Mouse (Mus musculus): Measurements from ENCODE around the gene Nckipsd.

Nckipsd gene

DNA sequence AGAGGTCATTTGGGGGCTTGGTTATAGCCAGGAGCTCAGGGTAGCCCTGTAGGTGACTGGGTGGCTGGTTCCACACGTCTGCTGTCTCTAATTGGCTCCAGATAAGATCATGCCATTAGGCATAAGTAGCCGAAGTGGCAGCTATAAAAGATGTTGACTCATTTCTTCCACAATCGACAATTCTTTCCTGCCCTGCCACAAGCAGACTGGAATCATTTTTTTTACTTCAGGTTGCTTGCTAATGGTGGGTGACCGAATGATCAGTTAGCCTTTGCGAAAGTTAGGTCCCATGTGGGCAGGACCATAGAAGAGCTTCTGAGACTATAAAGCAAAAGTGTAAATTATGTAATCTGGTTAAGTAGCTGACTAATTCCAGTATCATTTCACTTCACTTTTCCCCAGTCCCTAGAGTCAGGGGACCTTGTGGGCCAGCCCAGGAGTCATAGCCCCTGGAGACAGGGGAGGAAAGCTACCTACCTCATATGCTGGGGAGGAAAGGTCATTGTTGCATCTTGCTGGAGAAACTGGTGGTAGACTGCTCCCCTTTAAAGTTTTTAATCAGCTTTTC lies 9.6 kb upstream of the Nckipsd start:
- no peak for DNase-seq (ENCODE audit: low read depth, low spot score)

DNA sequence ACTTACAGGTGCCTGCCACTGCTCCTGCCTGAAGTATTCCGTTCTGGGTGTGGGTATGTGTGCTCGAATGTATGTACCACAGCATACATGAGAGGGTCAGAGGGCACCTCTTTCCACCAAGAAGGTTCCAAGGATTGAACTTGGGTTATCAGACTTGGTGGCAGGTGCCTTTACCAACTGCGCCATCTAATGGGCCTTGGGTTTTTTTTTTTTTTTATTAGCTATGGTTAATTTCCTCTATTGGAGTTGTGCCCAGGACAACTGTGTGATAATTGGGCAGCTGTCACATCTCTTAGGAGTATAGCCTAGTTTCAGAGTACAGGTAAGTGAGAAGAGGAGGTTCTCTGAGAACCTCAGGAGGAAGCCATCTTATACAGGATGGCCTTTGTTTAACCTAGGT lies 8.6 kb upstream of the Nckipsd start:
- DNase-seq (ENCODE audit: low read depth, low spot score) = no peak

DNA sequence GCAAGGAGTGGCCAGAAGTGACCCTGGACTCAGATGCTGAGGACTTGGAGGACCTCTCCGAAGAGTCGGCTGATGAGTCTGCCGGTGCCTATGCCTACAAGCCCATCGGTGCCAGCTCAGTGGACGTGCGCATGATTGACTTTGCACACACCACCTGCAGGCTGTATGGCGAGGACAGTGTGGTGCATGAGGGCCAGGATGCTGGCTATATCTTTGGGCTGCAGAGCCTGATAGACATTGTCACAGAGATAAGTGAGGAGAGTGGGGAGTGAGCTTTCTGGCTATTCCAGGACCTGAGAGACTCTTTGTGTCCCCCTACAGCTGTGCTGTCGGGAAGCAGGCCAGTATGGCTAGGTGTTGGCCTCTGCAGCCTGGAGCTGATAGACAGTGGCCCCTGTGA lies 2.4 kb upstream of the Nckipsd start:
- no peak for DNase-seq (ENCODE audit: low read depth, low spot score)

DNA sequence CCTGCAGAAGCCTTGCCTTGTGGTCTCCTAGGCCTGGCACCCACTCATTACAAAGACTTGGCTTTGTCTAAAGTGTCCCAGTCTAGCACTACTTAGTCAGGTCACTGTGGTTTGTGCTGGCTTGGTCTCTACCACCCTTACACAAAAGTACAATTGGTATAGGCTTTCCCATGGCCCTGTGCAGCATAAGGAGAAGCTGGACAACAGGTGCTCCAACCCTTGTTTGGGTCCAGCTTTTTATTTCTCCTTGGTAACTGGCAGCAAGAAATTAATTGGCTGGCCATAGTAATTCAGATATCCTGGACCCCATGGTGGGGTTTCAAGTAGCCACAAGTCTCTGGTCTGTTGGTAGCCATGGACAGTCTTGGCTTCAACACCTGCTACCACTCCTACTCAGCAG lies 1.8 kb upstream of the Nckipsd start:
- no peak for DNase-seq (ENCODE audit: low read depth, low spot score)

DNA sequence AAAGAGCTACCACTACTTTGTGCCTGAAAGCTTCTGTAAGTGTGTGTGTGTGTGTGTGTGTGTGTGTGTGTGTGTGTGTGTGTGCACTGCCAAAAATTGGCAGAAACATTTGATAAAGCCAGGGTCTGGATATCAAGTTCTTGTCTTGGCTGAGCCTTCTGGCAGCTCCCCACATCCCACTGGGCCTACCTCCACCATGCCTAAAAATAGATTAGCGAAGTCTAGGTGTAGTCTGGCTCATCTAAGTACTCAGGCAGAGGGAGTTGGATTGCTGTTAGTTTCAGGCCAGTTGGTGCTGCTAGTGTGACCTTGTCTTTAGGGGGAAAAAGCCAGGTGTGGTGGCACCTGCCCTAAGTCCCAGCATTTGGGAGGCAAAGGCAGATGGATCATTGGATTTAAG lies 1.3 kb upstream of the Nckipsd start:
- DNase-seq (ENCODE audit: low read depth, low spot score) = no peak

DNA sequence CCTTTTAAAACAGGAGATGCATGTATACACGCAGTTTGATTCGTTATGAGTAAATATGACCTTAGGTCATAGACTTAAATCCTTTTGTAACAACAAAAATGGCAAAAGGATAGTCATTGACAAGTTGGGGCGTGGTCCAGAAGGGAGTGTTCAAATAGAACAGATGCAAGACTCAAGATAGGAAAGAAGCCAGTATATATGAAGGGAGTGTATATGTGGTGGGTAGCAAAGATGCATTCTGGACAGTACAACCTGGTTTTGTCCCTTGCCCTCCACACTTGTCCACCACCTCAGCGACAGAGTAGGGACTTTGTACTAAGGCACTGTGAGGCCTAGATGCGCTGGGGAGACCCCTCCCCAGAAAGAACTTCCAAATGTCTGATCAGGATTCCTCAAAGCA lies 494 bp upstream of the Nckipsd start:
- no peak for DNase-seq (ENCODE audit: low read depth, low spot score)

DNA sequence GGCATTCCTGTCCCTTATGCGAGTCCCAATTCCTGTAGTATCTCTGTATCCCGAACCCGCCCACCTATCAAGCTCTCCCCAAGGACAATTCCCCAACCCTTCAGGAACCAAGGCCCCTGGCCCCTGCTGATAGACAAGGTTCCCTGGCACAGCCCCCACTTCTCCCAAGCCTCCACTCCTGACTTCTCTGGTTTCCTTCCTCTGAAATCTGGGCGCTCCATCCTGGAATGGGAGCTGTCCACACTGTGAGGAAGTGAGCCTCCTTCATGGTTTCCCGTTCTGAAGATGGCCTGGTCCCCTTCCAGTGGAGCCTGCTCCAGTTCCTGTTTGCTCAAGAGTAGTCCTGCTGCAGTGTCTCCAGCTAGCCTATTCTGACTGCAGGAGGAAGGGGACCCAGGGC lies 1.0 kb downstream of the Nckipsd start:
- no peak for DNase-seq (ENCODE audit: low read depth, low spot score)

DNA sequence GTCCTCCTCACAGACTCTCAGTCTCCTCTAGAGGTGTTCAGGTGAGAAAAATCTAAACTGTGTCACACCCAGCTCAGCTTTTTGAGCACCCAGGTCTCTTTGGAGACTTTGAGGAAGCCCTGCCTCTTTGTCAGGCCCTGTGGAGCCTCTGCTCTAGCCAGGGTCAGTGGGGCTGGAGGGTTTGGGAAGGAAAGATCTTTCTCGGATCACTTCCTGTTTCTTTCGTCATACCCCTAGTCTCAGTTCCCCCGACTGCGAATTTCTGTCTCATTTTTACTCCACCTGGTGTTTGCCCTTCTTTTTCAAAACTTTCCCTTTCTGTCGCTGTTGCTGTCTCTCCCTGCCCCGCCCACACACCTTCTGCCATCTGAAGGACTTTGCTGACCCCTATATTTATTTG lies 1.6 kb downstream of the Nckipsd start:
- no peak for DNase-seq (ENCODE audit: low read depth, low spot score)

DNA sequence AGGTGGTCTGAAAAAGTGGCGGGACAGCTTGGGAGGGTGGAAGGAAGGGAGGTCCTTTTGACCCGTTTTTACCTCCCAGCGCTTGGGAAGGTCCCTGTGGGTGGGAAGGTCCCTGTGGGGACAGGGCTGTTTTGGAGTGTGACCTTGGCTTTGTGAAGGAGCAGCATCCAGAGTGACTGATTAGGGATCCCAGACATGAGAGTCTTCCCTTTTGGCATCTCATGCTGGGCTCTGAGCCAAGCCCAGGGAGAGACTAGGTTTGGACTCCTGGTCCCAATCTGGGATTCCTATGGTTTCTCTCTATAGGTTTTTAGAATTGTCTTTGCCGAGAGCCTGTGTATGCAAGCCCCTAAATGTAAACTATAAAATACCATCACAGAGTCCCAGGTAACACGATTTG lies 2.3 kb downstream of the Nckipsd start:
- no peak for DNase-seq (ENCODE audit: low read depth, low spot score)

DNA sequence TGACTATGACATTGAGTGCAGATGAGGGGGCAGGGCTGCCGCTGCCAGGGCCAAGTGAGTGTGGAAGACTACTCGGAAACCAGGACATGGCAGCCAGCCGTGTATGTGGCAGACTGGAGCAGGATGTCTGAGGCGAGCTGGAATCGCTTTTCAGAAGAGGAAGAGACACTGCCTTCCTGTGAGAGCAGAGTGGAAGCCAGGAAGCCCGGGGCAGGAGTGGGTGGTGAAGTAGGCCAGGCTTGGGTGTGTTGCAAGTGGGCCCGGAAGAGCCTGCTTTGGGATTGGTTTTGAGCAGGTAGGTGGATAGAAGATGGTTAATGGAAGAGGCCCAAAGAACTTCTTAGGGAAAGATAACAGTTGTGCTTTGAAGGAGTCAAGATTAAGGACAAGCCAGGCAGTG lies 7.4 kb downstream of the Nckipsd start:
- DNase-seq (ENCODE audit: low read depth, low spot score) = no peak

DNA sequence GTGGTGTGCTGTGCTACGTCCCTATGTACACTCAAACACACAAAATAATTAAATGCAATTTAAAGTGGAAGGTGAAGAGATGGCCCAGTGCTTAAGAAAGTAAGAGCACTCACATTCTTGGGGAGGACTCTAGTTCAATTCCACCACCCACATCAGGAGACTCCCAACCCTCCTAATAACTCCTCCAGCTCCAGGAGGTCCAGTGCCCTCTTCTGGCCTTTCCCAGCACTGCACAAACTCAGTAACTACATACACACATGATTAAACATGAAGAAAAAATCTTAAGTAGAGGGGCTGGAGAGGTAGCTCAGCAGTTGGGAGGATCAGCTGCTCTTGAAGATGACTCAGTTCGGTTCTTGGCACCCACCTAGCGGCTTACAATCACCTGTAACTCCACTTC lies 11.3 kb downstream of the Nckipsd start:
- no peak for DNase-seq (ENCODE audit: low read depth, low spot score)

DNA sequence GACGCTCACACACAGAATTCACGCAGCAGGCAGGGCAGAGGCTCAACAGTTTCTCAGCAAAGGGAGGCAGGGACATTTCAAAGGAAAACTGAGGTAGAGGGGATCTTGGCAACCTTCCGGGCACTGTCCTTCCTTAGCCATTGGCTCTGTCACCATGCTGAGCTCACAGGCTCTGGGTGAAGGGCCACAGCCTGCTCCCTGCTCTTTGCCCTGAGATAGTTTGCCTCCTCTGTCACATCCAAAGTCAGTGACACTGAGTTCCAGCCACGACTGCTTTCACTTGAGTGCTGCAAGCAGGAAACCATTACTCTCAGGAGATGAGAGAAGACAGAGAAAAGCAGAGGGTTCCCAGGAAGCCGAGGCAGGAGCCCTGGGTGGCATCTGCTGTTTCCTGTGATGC lies 11.9 kb downstream of the Nckipsd start:
- DNase-seq (ENCODE audit: low read depth, low spot score) = no peak

DNA sequence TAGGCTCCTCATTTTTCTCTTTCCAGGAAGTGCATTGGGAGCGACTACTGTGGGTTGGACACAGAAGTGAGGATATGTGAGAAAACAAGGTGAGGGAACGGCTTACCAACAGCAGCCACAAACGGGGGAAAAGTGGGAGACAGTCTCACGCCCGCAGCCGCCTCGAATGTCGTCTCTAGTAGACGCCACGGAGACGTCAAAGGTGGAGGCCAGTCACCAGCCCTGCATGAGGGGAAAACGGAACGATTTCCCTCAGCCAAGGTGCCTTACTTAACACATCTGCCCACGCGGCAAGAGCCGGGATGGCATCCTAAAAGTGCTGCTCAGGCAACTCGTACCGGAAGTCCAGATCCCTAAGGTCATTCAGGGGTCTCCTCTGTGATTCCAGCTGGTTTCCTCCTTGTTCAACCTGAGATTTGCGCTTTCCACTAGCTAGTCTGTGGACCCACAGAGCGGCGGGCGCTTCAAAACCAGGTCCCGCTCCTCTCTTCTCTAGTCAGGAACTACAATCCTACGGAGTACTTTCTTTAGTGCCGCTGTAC lies 16.0 kb downstream of the Nckipsd start:
- DNase-seq (ENCODE audit: low read depth, low spot score) = no peak

DNA sequence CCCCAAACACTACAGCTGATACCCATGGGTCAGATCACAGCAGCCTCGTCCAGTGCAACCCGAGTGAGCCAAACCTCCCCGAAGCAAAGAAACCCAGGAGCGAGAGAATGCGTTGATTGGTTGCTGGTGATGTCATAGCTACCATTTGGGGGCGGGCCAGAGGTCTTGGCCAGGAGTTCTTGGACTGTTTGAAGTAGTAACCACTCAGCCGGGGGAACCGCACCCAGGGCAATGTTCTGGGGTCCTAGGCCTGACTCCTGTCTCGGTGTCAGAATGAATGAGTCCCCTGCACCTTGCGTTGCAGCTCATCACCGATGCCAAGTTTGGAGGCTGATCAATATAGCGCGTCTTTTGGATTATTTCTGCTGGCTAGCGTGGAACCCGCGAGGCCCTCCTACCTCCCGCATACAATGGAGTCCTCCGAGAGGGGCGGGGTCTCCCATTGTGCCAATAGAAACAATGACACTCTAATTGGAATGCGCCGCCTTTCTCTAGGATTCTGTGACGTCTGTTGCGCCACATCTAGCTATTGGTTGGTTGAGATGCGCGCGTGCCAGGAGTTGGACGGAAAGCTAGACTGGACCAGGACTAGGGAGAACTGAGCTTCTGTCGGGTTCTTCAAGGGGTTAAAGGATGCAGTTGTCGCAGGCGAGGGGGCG lies 16.7 kb downstream of the Nckipsd start:
- DNase-seq (ENCODE audit: low read depth, low spot score) = peak; percentile 93

DNA sequence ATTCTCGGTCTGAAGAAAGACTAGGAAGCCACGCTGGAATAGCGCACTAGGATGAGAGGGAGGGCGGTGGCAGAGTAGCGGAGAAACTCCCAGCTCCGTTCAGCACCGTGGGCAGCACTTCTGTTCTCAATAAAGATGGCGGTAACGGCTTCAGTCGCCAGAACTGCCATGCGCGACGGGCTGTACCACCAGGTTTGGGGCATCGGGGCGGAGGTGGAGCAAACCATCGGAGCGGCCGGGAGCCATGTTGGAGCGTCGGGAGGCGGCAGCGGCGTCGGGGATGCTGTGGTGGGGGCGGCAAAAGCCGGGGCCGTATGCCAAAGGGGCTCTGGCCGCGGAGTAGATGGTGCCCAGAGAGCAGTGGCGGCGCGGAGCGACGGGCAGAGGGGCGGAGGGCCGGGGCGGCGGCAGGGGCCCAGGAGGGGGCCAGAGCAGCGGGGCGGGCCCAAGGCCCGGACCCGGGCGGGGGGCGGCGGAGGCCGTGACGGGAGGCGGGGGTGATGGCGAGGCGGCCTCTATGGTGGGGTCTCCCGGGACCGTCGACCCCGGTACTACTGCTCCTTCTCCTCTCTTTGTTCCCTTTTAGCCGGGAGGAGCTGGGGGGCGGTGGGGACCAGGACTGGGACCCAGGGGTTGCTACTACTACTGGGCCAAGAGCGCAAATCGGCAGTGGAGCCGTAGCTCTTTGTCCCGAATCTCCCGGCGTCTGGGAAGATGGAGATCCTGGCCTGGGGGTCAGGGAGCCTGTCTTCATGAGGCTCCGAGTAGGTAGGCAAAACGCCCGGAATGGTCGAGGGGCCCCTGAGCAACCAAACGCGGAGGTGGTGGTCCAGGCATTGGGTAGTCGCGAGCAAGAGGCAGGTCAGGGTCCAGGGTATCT lies 17.9 kb downstream of the Nckipsd start, which contains the start of gene Celsr3:
Gene Celsr3, plus strand, starts transcription at position 501 of the 880 bp plus-strand sequence.
- peak; percentile 81 for DNase-seq (ENCODE audit: low read depth, low spot score)

DNA sequence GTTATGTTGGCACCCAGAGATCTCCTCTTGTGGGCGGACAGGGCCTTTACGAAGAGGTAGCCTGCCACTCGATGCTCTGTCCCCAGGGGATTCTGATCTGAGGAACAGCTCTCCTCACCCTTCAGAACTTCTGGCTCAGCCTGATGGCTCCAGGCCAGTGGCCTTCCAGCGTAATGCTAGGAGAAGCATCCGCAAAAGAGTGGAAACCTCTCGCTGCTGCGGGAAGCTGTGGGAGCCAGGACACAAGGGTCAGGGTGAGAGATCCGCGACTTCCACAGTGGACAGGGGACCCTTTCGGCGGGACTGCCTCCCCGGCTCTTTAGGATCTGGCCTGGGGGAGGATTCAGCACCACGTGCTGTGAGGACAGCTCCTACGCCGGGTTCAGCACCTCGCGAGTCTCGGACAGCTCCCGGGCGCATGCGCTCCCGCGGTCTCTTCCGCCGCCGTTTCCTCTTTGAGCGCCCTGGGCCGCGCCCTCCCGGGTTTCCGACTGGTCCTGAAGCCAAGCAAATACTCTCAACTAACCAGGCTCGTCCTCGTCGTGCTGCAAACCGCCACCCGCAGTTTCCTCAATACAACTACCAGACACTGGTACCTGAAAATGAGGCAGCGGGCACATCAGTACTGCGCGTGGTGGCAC lies 18.7 kb downstream of the Nckipsd start:
- no peak for DNase-seq (ENCODE audit: low read depth, low spot score)

DNA sequence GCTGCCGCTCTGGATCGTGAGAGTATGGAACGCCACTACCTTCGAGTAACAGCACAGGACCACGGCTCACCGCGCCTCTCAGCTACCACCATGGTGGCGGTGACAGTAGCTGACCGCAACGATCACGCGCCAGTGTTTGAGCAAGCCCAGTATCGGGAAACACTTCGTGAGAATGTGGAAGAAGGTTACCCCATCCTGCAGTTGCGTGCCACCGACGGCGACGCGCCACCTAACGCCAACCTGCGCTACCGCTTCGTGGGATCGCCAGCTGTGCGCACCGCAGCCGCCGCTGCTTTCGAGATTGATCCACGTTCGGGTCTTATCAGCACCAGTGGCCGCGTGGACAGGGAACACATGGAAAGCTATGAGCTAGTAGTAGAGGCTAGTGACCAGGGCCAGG lies 19.3 kb downstream of the Nckipsd start:
- no peak for DNase-seq (ENCODE audit: low read depth, low spot score)

DNA sequence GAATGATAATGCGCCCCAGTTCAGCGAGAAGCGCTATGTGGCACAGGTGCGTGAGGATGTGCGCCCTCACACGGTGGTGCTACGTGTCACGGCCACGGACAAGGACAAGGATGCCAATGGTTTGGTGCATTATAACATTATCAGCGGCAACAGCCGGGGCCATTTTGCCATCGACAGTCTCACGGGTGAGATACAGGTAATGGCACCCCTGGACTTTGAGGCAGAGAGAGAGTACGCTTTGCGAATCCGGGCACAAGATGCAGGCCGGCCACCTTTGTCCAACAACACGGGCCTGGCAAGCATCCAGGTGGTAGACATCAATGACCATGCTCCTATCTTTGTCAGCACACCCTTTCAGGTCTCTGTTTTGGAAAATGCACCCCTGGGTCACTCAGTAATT lies 19.7 kb downstream of the Nckipsd start:
- no peak for DNase-seq (ENCODE audit: low read depth, low spot score)

DNA sequence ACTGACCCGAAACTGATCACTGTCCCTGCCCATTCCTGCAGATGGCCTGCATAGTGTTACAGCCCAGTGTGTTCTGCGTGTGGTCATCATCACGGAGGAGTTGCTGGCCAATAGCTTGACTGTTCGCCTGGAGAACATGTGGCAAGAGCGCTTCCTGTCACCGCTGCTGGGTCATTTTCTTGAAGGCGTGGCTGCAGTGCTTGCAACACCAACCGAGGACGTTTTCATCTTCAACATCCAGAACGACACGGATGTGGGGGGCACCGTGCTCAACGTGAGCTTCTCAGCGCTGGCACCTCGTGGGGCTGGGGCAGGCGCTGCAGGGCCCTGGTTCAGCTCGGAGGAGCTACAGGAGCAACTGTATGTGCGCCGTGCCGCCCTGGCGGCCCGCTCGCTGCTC lies 23.5 kb downstream of the Nckipsd start:
- no peak for DNase-seq (ENCODE audit: low read depth, low spot score)

DNA sequence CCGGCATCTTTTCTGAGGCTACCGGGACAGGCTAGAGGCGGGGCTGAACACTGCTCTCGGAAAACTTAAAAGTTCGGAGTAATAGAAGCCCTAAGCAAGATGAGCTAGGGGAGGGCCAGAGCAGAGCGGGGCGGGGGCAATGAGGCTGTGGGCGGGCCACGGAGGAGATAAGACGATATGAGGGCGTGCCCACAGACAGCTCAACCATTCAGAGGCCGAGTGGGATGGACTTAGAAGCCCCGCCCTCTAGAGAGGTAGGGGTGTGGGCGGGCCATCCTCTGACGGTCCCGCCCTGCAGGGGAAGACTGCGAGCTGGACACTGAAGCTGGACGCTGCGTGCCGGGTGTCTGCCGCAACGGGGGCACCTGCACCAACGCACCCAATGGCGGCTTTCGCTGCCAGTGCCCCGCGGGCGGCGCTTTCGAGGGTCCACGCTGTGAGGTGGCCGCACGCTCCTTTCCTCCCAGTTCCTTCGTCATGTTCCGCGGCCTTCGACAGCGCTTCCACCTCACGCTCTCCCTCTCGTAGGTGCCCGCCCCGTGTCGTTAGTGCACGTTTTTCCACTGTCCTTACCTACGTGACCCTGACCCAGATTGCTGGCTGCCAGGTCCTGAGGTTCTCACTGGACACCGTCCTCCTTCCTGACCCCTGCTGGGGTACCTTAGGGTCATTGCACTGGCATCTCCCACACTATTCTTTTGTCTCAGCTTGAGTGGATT lies 24.4 kb downstream of the Nckipsd start:
- DNase-seq (ENCODE audit: low read depth, low spot score) = peak; percentile 90

DNA sequence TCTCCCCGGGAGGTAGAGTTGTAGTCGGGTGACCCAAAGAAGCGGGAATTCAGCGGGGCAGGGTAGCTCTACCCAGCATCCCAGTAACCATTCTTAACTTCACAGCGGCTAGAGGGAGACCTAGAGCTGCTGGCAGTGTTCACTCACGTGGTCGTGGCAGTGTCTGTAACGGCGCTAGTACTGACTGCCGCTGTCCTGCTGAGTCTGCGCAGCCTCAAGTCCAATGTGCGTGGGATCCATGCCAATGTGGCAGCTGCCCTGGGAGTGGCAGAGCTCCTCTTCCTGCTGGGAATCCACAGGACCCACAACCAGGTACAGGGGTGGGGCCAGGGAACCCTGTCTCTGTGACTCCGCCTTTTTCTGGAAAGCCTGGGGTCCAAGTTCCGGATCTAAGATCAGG lies 34.8 kb downstream of the Nckipsd start:
- DNase-seq (ENCODE audit: low read depth, low spot score) = no peak

Measured in WW6 (cell line).